In the genomic region with DNA sequence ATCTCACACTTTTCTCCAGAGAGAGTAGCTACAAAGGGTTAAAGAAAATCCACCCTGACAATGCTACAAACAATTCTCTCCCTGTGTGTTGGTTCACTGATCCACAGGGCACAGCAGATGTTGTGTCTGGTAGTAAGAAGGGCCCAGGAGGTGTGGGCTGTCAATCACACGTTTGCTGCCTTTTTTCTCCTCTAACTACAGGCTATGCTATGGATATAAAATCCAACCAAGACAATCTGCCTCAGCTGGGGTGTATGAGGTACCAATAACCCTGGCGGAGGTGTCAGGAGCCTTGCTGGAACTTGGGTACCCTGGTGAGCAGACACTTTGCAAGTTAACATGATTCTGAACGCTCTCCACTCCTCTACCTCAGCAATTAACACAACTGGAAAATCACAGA, we compare ENCODE assay signal across 15 mouse cellular contexts.
A peak's percentile ranks its signal among the peaks of the same experiment; 100 is the strongest.
DNase-seq lines count a peak whose midpoint lies in the region; ATAC-seq lines count a peak whose summit lies in the region.
"Had no signal": no experiment of that assay in that cellular context is flagged by ENCODE, and none has a peak within 500 bp of the region (broad histone marks: within the 10 kb centered on the region; RNA-seq: fewer than 3 reads in every experiment).

No protein-coding gene starts in this region.

- H3K9ac ChIP-seq in hindbrain, embryonic 11.5 days (ENCODE audit: low read depth, low read length), result no peak overlapping the region
- no peak overlapping the region for H3K9ac ChIP-seq in midbrain, embryonic 14.5 days (replicated peaks; ENCODE audit: low read length)
- H3K9ac ChIP-seq: embryonic facial prominence, embryonic 12.5 days; liver, embryonic 12.5 days had no signal

- H3K9me3 ChIP-seq in hindbrain, embryonic 11.5 days (ENCODE audit: control insufficient read depth, low read length), result no peaks in the 10 kb centered on the region
- H3K9me3 ChIP-seq in midbrain, embryonic 14.5 days (ENCODE audit: control insufficient read depth, low read length), result no peaks in the 10 kb centered on the region
- H3K9me3 ChIP-seq: embryonic facial prominence, embryonic 12.5 days; liver, embryonic 12.5 days had no signal

- no peaks in the 10 kb centered on the region for H3K36me3 ChIP-seq in hindbrain, embryonic 11.5 days (ENCODE audit: control insufficient read depth, insufficient read depth, low read length)
- no peaks in the 10 kb centered on the region for H3K36me3 ChIP-seq in midbrain, embryonic 14.5 days (ENCODE audit: control insufficient read depth, insufficient read depth, low read length)
- H3K36me3 ChIP-seq: embryonic facial prominence, embryonic 12.5 days; liver, embryonic 12.5 days had no signal

- no peaks in the 10 kb centered on the region for H3K27me3 ChIP-seq in hindbrain, embryonic 11.5 days (ENCODE audit: control insufficient read depth, insufficient read depth, low read length)
- no peaks in the 10 kb centered on the region for H3K27me3 ChIP-seq in midbrain, embryonic 14.5 days (ENCODE audit: control insufficient read depth, insufficient read depth, low read length)
- H3K27me3 ChIP-seq: embryonic facial prominence, embryonic 12.5 days; liver, embryonic 12.5 days had no signal

- peak; percentile 75 for DNase-seq in heart, adult 11 months
- DNase-seq in heart, postnatal 10 days, result no peak
- DNase-seq in hindbrain, embryonic 11.5 days (ENCODE audit: low spot score), result peak; percentile 63
- DNase-seq in midbrain, embryonic 14.5 days, result peak; percentile 66
- no peak for DNase-seq in cerebellum, adult 18-20 months
- no peak for DNase-seq in layer of hippocampus, postnatal 36 days
- no peak for DNase-seq in lung, postnatal 4 days
- no peak for DNase-seq in urinary bladder, postnatal 14 days (ENCODE audit: low spot score)
- DNase-seq: adrenal gland, postnatal 10 days; heart, postnatal 36 days; kidney, adult 18-20 months; lung, postnatal 10 days; spleen, adult 18-20 months had no signal

- H3K4me1 ChIP-seq in hindbrain, embryonic 11.5 days (replicated peaks; ENCODE audit: control insufficient read depth, insufficient read depth, low read length), result no peaks in the 10 kb centered on the region
- peaks cover 7% of the 10 kb centered on the region; the same call in 1 of the 2 replicates for H3K4me1 ChIP-seq in midbrain, embryonic 14.5 days (ENCODE audit: control insufficient read depth, insufficient read depth, low read length)
- H3K4me1 ChIP-seq: embryonic facial prominence, embryonic 12.5 days; liver, embryonic 12.5 days had no signal

- no peak overlapping the region for H3K4me3 ChIP-seq in hindbrain, embryonic 11.5 days (ENCODE audit: low read depth, low read length)
- H3K4me3 ChIP-seq in midbrain, embryonic 14.5 days (replicated peaks; ENCODE audit: low read depth, low read length), result no peak overlapping the region
- H3K4me3 ChIP-seq: embryonic facial prominence, embryonic 12.5 days; liver, embryonic 12.5 days had no signal

- intact Hi-C loops in heart, postnatal 10 days (cut with DNase I), result no loop called here

- ATAC-seq in hindbrain, embryonic 11.5 days (ENCODE audit: low FRiP score), result peak; percentile 92
- ATAC-seq in midbrain, embryonic 14.5 days (ENCODE audit: low FRiP score, low TSS enrichment), result peak; percentile 81
- ATAC-seq: liver, embryonic 12.5 days had no signal

- peak overlapping the region; percentile 55 for H3K27ac ChIP-seq in hindbrain, embryonic 11.5 days (ENCODE audit: low read depth, low read length)
- H3K27ac ChIP-seq in midbrain, embryonic 14.5 days (replicated peaks; ENCODE audit: low read depth, low read length), result peak overlapping the region; percentile 53
- H3K27ac ChIP-seq: embryonic facial prominence, embryonic 12.5 days; liver, embryonic 12.5 days had no signal

- 5% methylated on average over 3 of the region's 3 CpGs for WGBS in hindbrain, embryonic 11.5 days
- WGBS in midbrain, embryonic 14.5 days, result under 1% methylated on average over 3 of the region's 3 CpGs

- no peak overlapping the region for H3K4me2 ChIP-seq in hindbrain, embryonic 11.5 days (replicated peaks; ENCODE audit: low read depth, low read length)
- H3K4me2 ChIP-seq in midbrain, embryonic 14.5 days (ENCODE audit: low read length), result 0 out of 2 replicates have a peak overlapping the region, but pooled peaks have one; percentile 6
- H3K4me2 ChIP-seq: embryonic facial prominence, embryonic 12.5 days; liver, embryonic 12.5 days had no signal

Comparison
In these comparisons a context has a peak if more than half of its experiments do, and no peak if none do; other contexts are left out.
1. DNase-seq: peak in heart, adult 11 months (single experiment), hindbrain, embryonic 11.5 days (single experiment) and midbrain, embryonic 14.5 days (single experiment); none in heart, postnatal 10 days (0 of 2), cerebellum, adult 18-20 months (0 of 2), layer of hippocampus, postnatal 36 days (0 of 2), lung, postnatal 4 days (0 of 2) and urinary bladder, postnatal 14 days (single experiment).